ENCODE assay signal across 9 mouse cellular contexts in genomic region chr9:107521190-107521589, GRCm38 (mm10). TPM values are rescaled to one million over a fixed set of nuclear protein-coding genes. Genes with fewer than 3 reads are reported as not detected.
A peak's percentile ranks its signal among the peaks of the same experiment; 100 is the strongest.
DNase-seq lines count a peak whose midpoint lies in the region; ATAC-seq lines count a peak whose summit lies in the region.
"Had no signal": no experiment of that assay in that cellular context is flagged by ENCODE, and none has a peak within 500 bp of the region (broad histone marks: within the 10 kb centered on the region; RNA-seq: fewer than 3 reads in every experiment).

No protein-coding gene starts in this region.

- peak; percentile 30; the same call in 1 of the 2 replicates for ATAC-seq in forebrain, embryonic 13.5 days
- no peak for ATAC-seq in forebrain, embryonic 11.5 days (replicated peaks; ENCODE audit: low FRiP score)
- ATAC-seq in lung, embryonic 15.5 days (ENCODE audit: borderline replicate concordance, extremely low read depth, low FRiP score, low TSS enrichment): no peak
- ATAC-seq in intestine, embryonic 16.5 days: no peak

- WGBS in forebrain, embryonic 13.5 days: 63% methylated on average over 5 of the region's 5 CpGs
- WGBS in forebrain, embryonic 11.5 days: 67% methylated on average over 5 of the region's 5 CpGs
- WGBS in lung, embryonic 15.5 days: 44% methylated on average over 5 of the region's 5 CpGs
- WGBS in intestine, embryonic 16.5 days: 41% methylated on average over 5 of the region's 5 CpGs

- no peak overlapping the region for H3K27ac ChIP-seq in forebrain, embryonic 13.5 days
- H3K27ac ChIP-seq in forebrain, embryonic 11.5 days (ENCODE audit: low read depth, low read length): no peak overlapping the region
- H3K27ac ChIP-seq in lung, embryonic 15.5 days: no peak overlapping the region
- H3K27ac ChIP-seq in intestine, embryonic 16.5 days (ENCODE audit: low read length): no peak overlapping the region
- H3K27ac ChIP-seq: liver, embryonic 13.5 days had no signal

- no peaks in the 10 kb centered on the region for H3K9me3 ChIP-seq in forebrain, embryonic 13.5 days (replicated peaks)
- H3K9me3 ChIP-seq in forebrain, embryonic 11.5 days (ENCODE audit: control insufficient read depth, low read length): no peaks in the 10 kb centered on the region
- no peaks in the 10 kb centered on the region for H3K9me3 ChIP-seq in lung, embryonic 15.5 days
- no peaks in the 10 kb centered on the region for H3K9me3 ChIP-seq in intestine, embryonic 16.5 days (ENCODE audit: control insufficient read depth, low read length)
- H3K9me3 ChIP-seq: liver, embryonic 13.5 days had no signal

- no peak overlapping the region for H3K9ac ChIP-seq in forebrain, embryonic 13.5 days
- H3K9ac ChIP-seq in forebrain, embryonic 11.5 days (ENCODE audit: low read length): no peak overlapping the region
- no peak overlapping the region for H3K9ac ChIP-seq in lung, embryonic 15.5 days
- H3K9ac ChIP-seq in intestine, embryonic 16.5 days (ENCODE audit: low read depth, low read length): 0 out of 2 replicates have a peak overlapping the region, but pooled peaks have one; percentile 60
- H3K9ac ChIP-seq: liver, embryonic 13.5 days had no signal

- H3K4me3 ChIP-seq in forebrain, embryonic 13.5 days: no peak overlapping the region
- no peak overlapping the region for H3K4me3 ChIP-seq in forebrain, embryonic 11.5 days (ENCODE audit: low read depth, low read length)
- no peak overlapping the region for H3K4me3 ChIP-seq in lung, embryonic 15.5 days
- no peak overlapping the region for H3K4me3 ChIP-seq in intestine, embryonic 16.5 days (ENCODE audit: low read length)
- H3K4me3 ChIP-seq: liver, embryonic 13.5 days had no signal

- H3K27me3 ChIP-seq in forebrain, embryonic 13.5 days: peaks cover 19% of the 10 kb centered on the region
- peaks cover 11% of the 10 kb centered on the region; the same call in 1 of the 2 replicates for H3K27me3 ChIP-seq in forebrain, embryonic 11.5 days (ENCODE audit: control insufficient read depth, insufficient read depth, low read length)
- H3K27me3 ChIP-seq in lung, embryonic 15.5 days: peaks cover 12% of the 10 kb centered on the region
- H3K27me3 ChIP-seq in intestine, embryonic 16.5 days (replicated peaks; ENCODE audit: control insufficient read depth, insufficient read depth, low read length): peaks cover 5% of the 10 kb centered on the region

- no peak overlapping the region for H3K4me2 ChIP-seq in forebrain, embryonic 13.5 days
- H3K4me2 ChIP-seq in forebrain, embryonic 11.5 days (ENCODE audit: low read depth, low read length, severe bottlenecking): no peak overlapping the region
- H3K4me2 ChIP-seq in lung, embryonic 15.5 days: peak overlapping the region; percentile 52; the same call in 1 of the 2 replicates
- H3K4me2 ChIP-seq in intestine, embryonic 16.5 days (ENCODE audit: low read depth, low read length): peak overlapping the region; percentile 53; the same call in 1 of the 2 replicates

- H3K36me3 ChIP-seq in forebrain, embryonic 13.5 days (ENCODE audit: poor library complexity, severe bottlenecking): no peaks in the 10 kb centered on the region; the same call in 1 of the 2 replicates
- H3K36me3 ChIP-seq in forebrain, embryonic 11.5 days (ENCODE audit: control insufficient read depth, insufficient read depth, low read length): no peaks in the 10 kb centered on the region
- H3K36me3 ChIP-seq in lung, embryonic 15.5 days: no peaks in the 10 kb centered on the region
- no peaks in the 10 kb centered on the region for H3K36me3 ChIP-seq in intestine, embryonic 16.5 days (ENCODE audit: control insufficient read depth, insufficient read depth, low read length)
- H3K36me3 ChIP-seq: liver, embryonic 13.5 days had no signal

- peaks cover 26% of the 10 kb centered on the region for H3K4me1 ChIP-seq in forebrain, embryonic 13.5 days
- peaks cover 18% of the 10 kb centered on the region for H3K4me1 ChIP-seq in forebrain, embryonic 11.5 days (replicated peaks; ENCODE audit: control insufficient read depth, insufficient read depth, low read length)
- H3K4me1 ChIP-seq in lung, embryonic 15.5 days: peaks cover 10% of the 10 kb centered on the region
- H3K4me1 ChIP-seq in intestine, embryonic 16.5 days (ENCODE audit: control insufficient read depth, insufficient read depth, low read length): peaks cover 24% of the 10 kb centered on the region

- DNase-seq in forebrain, embryonic 11.5 days (ENCODE audit: low spot score): no peak
- DNase-seq in lung, postnatal 25 days (ENCODE audit: low spot score): no peak
- peak; percentile 60 for DNase-seq in thymus, postnatal 10 days (ENCODE audit: low spot score in 2 of 2)
- DNase-seq in embryo, embryonic 11 days: no peak
- DNase-seq in right cerebral cortex, adult 18-20 months: no peak
- DNase-seq: liver, embryonic 13.5 days had no signal

RNA-seq across cellular contexts. Expression of gene Tmem115, which starts 12.6 kb away (rescaled TPM):
- 36.9 TPM in 2 replicates for polyA plus RNA-seq in forebrain, embryonic 13.5 days (2015; fragmentation: Nextera tagmentation; extraction: Ambion mirVana)
- 40.2 and 43.7 TPM in 2 replicates for polyA plus RNA-seq in forebrain, embryonic 11.5 days (2014; fragmentation: Nextera tagmentation; extraction: Ambion mirVana)
- 39.7 and 42.7 TPM in 2 replicates for polyA plus RNA-seq in lung, embryonic 15.5 days (2015; fragmentation: Nextera tagmentation; extraction: Ambion mirVana)
- polyA plus RNA-seq in intestine, embryonic 16.5 days (2015; fragmentation: Nextera tagmentation; extraction: Ambion mirVana): 39.4 and 40.6 TPM in 2 replicates

RNA-seq across cellular contexts. Expression of gene Cyb561d2, which starts 20.8 kb away (rescaled TPM):
- polyA plus RNA-seq in forebrain, embryonic 13.5 days (2015; fragmentation: Nextera tagmentation; extraction: Ambion mirVana): 23.2 and 25.7 TPM in 2 replicates
- polyA plus RNA-seq in forebrain, embryonic 11.5 days (2014; fragmentation: Nextera tagmentation; extraction: Ambion mirVana): 14.3 and 18.7 TPM in 2 replicates
- polyA plus RNA-seq in lung, embryonic 15.5 days (2015; fragmentation: Nextera tagmentation; extraction: Ambion mirVana): 26.0 and 28.4 TPM in 2 replicates
- 39.2 and 39.9 TPM in 2 replicates for polyA plus RNA-seq in intestine, embryonic 16.5 days (2015; fragmentation: Nextera tagmentation; extraction: Ambion mirVana)

RNA-seq across cellular contexts. Expression of gene Nprl2, which starts 20.8 kb away (rescaled TPM):
- 59.0 and 61.9 TPM in 2 replicates for polyA plus RNA-seq in forebrain, embryonic 13.5 days (2015; fragmentation: Nextera tagmentation; extraction: Ambion mirVana)
- 40.7 and 43.7 TPM in 2 replicates for polyA plus RNA-seq in forebrain, embryonic 11.5 days (2014; fragmentation: Nextera tagmentation; extraction: Ambion mirVana)
- 39.2 and 42.2 TPM in 2 replicates for polyA plus RNA-seq in lung, embryonic 15.5 days (2015; fragmentation: Nextera tagmentation; extraction: Ambion mirVana)
- polyA plus RNA-seq in intestine, embryonic 16.5 days (2015; fragmentation: Nextera tagmentation; extraction: Ambion mirVana): 39.1 and 39.8 TPM in 2 replicates

RNA-seq across cellular contexts. Expression of gene Zmynd10, which starts 25.9 kb away (rescaled TPM):
- 2.0 and 4.0 TPM in 2 replicates for polyA plus RNA-seq in forebrain, embryonic 13.5 days (2015; fragmentation: Nextera tagmentation; extraction: Ambion mirVana)
- 1.1 and 2.3 TPM in 2 replicates for polyA plus RNA-seq in forebrain, embryonic 11.5 days (2014; fragmentation: Nextera tagmentation; extraction: Ambion mirVana)
- polyA plus RNA-seq in lung, embryonic 15.5 days (2015; fragmentation: Nextera tagmentation; extraction: Ambion mirVana): 6.8 TPM in 2 replicates
- polyA plus RNA-seq in intestine, embryonic 16.5 days (2015; fragmentation: Nextera tagmentation; extraction: Ambion mirVana): 2.3 and 2.5 TPM in 2 replicates
- polyA plus RNA-seq: liver, embryonic 13.5 days had no signal

RNA-seq across cellular contexts. Expression of gene Rassf1, which starts 30.2 kb away (rescaled TPM):
- polyA plus RNA-seq in forebrain, embryonic 13.5 days (2015; fragmentation: Nextera tagmentation; extraction: Ambion mirVana): 39.3 and 43.2 TPM in 2 replicates
- polyA plus RNA-seq in forebrain, embryonic 11.5 days (2014; fragmentation: Nextera tagmentation; extraction: Ambion mirVana): 48.2 and 51.8 TPM in 2 replicates
- 57.7 and 64.1 TPM in 2 replicates for polyA plus RNA-seq in lung, embryonic 15.5 days (2015; fragmentation: Nextera tagmentation; extraction: Ambion mirVana)
- 52.5 and 53.7 TPM in 2 replicates for polyA plus RNA-seq in intestine, embryonic 16.5 days (2015; fragmentation: Nextera tagmentation; extraction: Ambion mirVana)

Comparison
In these comparisons a context has a peak if more than half of its experiments do, and no peak if none do; other contexts are left out.
1. H3K4me2 ChIP-seq: peak in lung, embryonic 15.5 days (single experiment) and intestine, embryonic 16.5 days (single experiment); none in forebrain, embryonic 13.5 days (single experiment) and forebrain, embryonic 11.5 days (single experiment).
2. DNase-seq: peak in thymus, postnatal 10 days (2 of 2); none in forebrain, embryonic 11.5 days (single experiment), lung, postnatal 25 days (single experiment), embryo, embryonic 11 days (single experiment) and right cerebral cortex, adult 18-20 months (single experiment).